In genomic region chr12:91265462-91265861, GRCm38 (mm10) we compare ENCODE assay signal across 10 mouse cellular contexts.
DNase-seq lines count a peak whose midpoint lies in the region; ATAC-seq and TF ChIP-seq lines count a peak whose summit lies in the region.
"Had no signal": no experiment of that assay in that cellular context is flagged by ENCODE, and none has a peak within 500 bp of the region (broad histone marks: within the 10 kb centered on the region; RNA-seq: fewer than 3 reads in every experiment).

No protein-coding gene starts in this region.

- H3K27me3 ChIP-seq in embryonic facial prominence, embryonic 14.5 days (replicated peaks; ENCODE audit: control insufficient read depth, insufficient read depth, low read length) = no peaks in the 10 kb centered on the region
- no peaks in the 10 kb centered on the region for H3K27me3 ChIP-seq in embryonic facial prominence, embryonic 10.5 days (replicated peaks; ENCODE audit: low read depth, poor library complexity, severe bottlenecking)
- no peaks in the 10 kb centered on the region for H3K27me3 ChIP-seq in stomach, embryonic 14.5 days (ENCODE audit: control insufficient read depth, insufficient read depth, low read length)
- H3K27me3 ChIP-seq in stomach, postnatal 0 days (ENCODE audit: control insufficient read depth, insufficient read depth, low read length) = no peaks in the 10 kb centered on the region
- H3K27me3 ChIP-seq in hindbrain, embryonic 14.5 days (ENCODE audit: control insufficient read depth, insufficient read depth, low read length) = no peaks in the 10 kb centered on the region
- H3K27me3 ChIP-seq: lung, embryonic 15.5 days had no signal

- peak; percentile 59 for DNase-seq in embryonic facial prominence, embryonic 14.5 days (ENCODE audit: low spot score)
- DNase-seq in embryonic facial prominence, embryonic 10.5 days (ENCODE audit: low spot score) = no peak
- DNase-seq in stomach, postnatal 0 days (ENCODE audit: low spot score) = no peak
- peak; percentile 41 for DNase-seq in hindbrain, embryonic 14.5 days (ENCODE audit: low spot score)
- DNase-seq in retina, postnatal 1 day = peak; percentile 39
- DNase-seq in gastrocnemius, postnatal 4 days (ENCODE audit: low spot score in 2 of 2) = no peak
- DNase-seq in layer of hippocampus, adult 11-12 months (ENCODE audit: low spot score) = no peak
- DNase-seq: kidney, postnatal 25 days had no signal

- H3K4me2 ChIP-seq in embryonic facial prominence, embryonic 14.5 days (ENCODE audit: low read depth, low read length) = no peak overlapping the region
- H3K4me2 ChIP-seq in stomach, embryonic 14.5 days (replicated peaks; ENCODE audit: low read depth, low read length) = no peak overlapping the region
- no peak overlapping the region for H3K4me2 ChIP-seq in stomach, postnatal 0 days (replicated peaks; ENCODE audit: low read depth)
- H3K4me2 ChIP-seq in hindbrain, embryonic 14.5 days (replicated peaks) = no peak overlapping the region
- H3K4me2 ChIP-seq: lung, embryonic 15.5 days had no signal

- H3K9ac ChIP-seq in embryonic facial prominence, embryonic 14.5 days (ENCODE audit: low read depth, low read length) = no peak overlapping the region
- no peak overlapping the region for H3K9ac ChIP-seq in stomach, embryonic 14.5 days (replicated peaks; ENCODE audit: low read depth, low read length)
- H3K9ac ChIP-seq in stomach, postnatal 0 days (ENCODE audit: low read length) = no peak overlapping the region
- H3K9ac ChIP-seq in hindbrain, embryonic 14.5 days = no peak overlapping the region
- H3K9ac ChIP-seq: lung, embryonic 15.5 days had no signal

- no peak overlapping the region for H3K27ac ChIP-seq in embryonic facial prominence, embryonic 14.5 days (replicated peaks; ENCODE audit: low read depth, low read length)
- H3K27ac ChIP-seq in embryonic facial prominence, embryonic 10.5 days (replicated peaks) = no peak overlapping the region
- no peak overlapping the region for H3K27ac ChIP-seq in stomach, embryonic 14.5 days (ENCODE audit: low read length)
- no peak overlapping the region for H3K27ac ChIP-seq in stomach, postnatal 0 days (replicated peaks)
- H3K27ac ChIP-seq in hindbrain, embryonic 14.5 days = peak overlapping the region; percentile 66
- H3K27ac ChIP-seq: lung, embryonic 15.5 days had no signal

- no peak for TF ChIP-seq CTCF in stomach, postnatal 0 days (IDR thresholded peaks at IDR 0.05; ENCODE audit: low read depth)

- WGBS in embryonic facial prominence, embryonic 14.5 days = 43% methylated on average over 5 of the region's 5 CpGs
- WGBS in embryonic facial prominence, embryonic 10.5 days = 80% methylated on average over 5 of the region's 5 CpGs
- 50% methylated on average over 5 of the region's 5 CpGs for WGBS in stomach, embryonic 14.5 days
- 55% methylated on average over 5 of the region's 5 CpGs for WGBS in stomach, postnatal 0 days
- 27% methylated on average over 5 of the region's 5 CpGs for WGBS in hindbrain, embryonic 14.5 days

- no peaks in the 10 kb centered on the region for H3K4me1 ChIP-seq in embryonic facial prominence, embryonic 14.5 days (ENCODE audit: control insufficient read depth, insufficient read depth, low read length)
- no peaks in the 10 kb centered on the region for H3K4me1 ChIP-seq in embryonic facial prominence, embryonic 10.5 days
- H3K4me1 ChIP-seq in stomach, embryonic 14.5 days (ENCODE audit: control insufficient read depth, insufficient read depth, low read length) = no peaks in the 10 kb centered on the region
- H3K4me1 ChIP-seq in stomach, postnatal 0 days (replicated peaks; ENCODE audit: control insufficient read depth, insufficient read depth) = no peaks in the 10 kb centered on the region
- peaks cover 11% of the 10 kb centered on the region for H3K4me1 ChIP-seq in hindbrain, embryonic 14.5 days (replicated peaks; ENCODE audit: control insufficient read depth, insufficient read depth, low read length)
- H3K4me1 ChIP-seq: lung, embryonic 15.5 days had no signal

- no peaks in the 10 kb centered on the region for H3K9me3 ChIP-seq in embryonic facial prominence, embryonic 14.5 days (ENCODE audit: control insufficient read depth, low read length)
- no peaks in the 10 kb centered on the region for H3K9me3 ChIP-seq in embryonic facial prominence, embryonic 10.5 days
- H3K9me3 ChIP-seq in stomach, embryonic 14.5 days (ENCODE audit: control insufficient read depth, low read depth, low read length) = no peaks in the 10 kb centered on the region
- H3K9me3 ChIP-seq in stomach, postnatal 0 days (ENCODE audit: control insufficient read depth, low read length) = no peaks in the 10 kb centered on the region
- no peaks in the 10 kb centered on the region for H3K9me3 ChIP-seq in hindbrain, embryonic 14.5 days (ENCODE audit: control insufficient read depth, low read length)
- H3K9me3 ChIP-seq: lung, embryonic 15.5 days had no signal

- TF ChIP-seq EP300 in stomach, postnatal 0 days (optimal IDR thresholded peaks at IDR 0.05) = no peak

- H3K36me3 ChIP-seq in embryonic facial prominence, embryonic 14.5 days (ENCODE audit: control insufficient read depth, insufficient read depth, low read length) = no peaks in the 10 kb centered on the region
- H3K36me3 ChIP-seq in embryonic facial prominence, embryonic 10.5 days (replicated peaks) = peaks cover 3% of the 10 kb centered on the region; the same call in 1 of the 2 replicates
- H3K36me3 ChIP-seq in stomach, embryonic 14.5 days (ENCODE audit: control insufficient read depth, insufficient read depth, low read length) = no peaks in the 10 kb centered on the region
- H3K36me3 ChIP-seq in stomach, postnatal 0 days (ENCODE audit: control insufficient read depth, insufficient read depth, low read length) = no peaks in the 10 kb centered on the region
- H3K36me3 ChIP-seq in hindbrain, embryonic 14.5 days (replicated peaks; ENCODE audit: control insufficient read depth, insufficient read depth) = no peaks in the 10 kb centered on the region
- H3K36me3 ChIP-seq: lung, embryonic 15.5 days had no signal

- no peak overlapping the region for H3K4me3 ChIP-seq in embryonic facial prominence, embryonic 14.5 days (ENCODE audit: low read depth, low read length)
- no peak overlapping the region for H3K4me3 ChIP-seq in embryonic facial prominence, embryonic 10.5 days
- H3K4me3 ChIP-seq in stomach, embryonic 14.5 days (ENCODE audit: low read depth, low read length) = no peak overlapping the region
- no peak overlapping the region for H3K4me3 ChIP-seq in stomach, postnatal 0 days (ENCODE audit: low read depth, low read length)
- no peak overlapping the region for H3K4me3 ChIP-seq in hindbrain, embryonic 14.5 days (replicated peaks; ENCODE audit: low read length)
- H3K4me3 ChIP-seq: lung, embryonic 15.5 days had no signal

- ATAC-seq in embryonic facial prominence, embryonic 14.5 days (ENCODE audit: low read depth) = peak; percentile 62; the same call in 1 of the 2 replicates
- ATAC-seq in stomach, embryonic 14.5 days (ENCODE audit: insufficient number of reproducible peaks, insufficient read depth, low FRiP score, low read depth) = 0 out of 2 replicates have a peak, but pooled peaks have one; percentile 23
- ATAC-seq in stomach, postnatal 0 days (ENCODE audit: low FRiP score, low TSS enrichment) = no peak
- peak; percentile 84 for ATAC-seq in hindbrain, embryonic 14.5 days (ENCODE audit: low FRiP score)

Comparison
In these comparisons a context has a peak if more than half of its experiments do, and no peak if none do; other contexts are left out.
1. DNase-seq: peak in embryonic facial prominence, embryonic 14.5 days (single experiment), hindbrain, embryonic 14.5 days (single experiment) and retina, postnatal 1 day (single experiment); none in embryonic facial prominence, embryonic 10.5 days (single experiment), stomach, postnatal 0 days (single experiment), gastrocnemius, postnatal 4 days (0 of 2) and layer of hippocampus, adult 11-12 months (single experiment).